Mouse (Mus musculus): ENCODE results near the gene Cdh23.

- TF ChIP-seq POLR2A (IDR thresholded peaks at IDR 0.05; ENCODE audit: insufficient read depth, low read depth, low read length) (no peak), CTCF (IDR thresholded peaks at IDR 0.05; ENCODE audit: insufficient read depth, low read depth, low read length) (no peak)
Measured at GRCm38 (mm10) chr10:60708837-60709236, 12.5 kb upstream of the Cdh23 start.
